Mouse (Mus musculus): ENCODE results near the gene Tbxa2r.
A peak's percentile ranks its signal among the peaks of the same experiment; 100 is the strongest.

Tbxa2r gene

DNA sequence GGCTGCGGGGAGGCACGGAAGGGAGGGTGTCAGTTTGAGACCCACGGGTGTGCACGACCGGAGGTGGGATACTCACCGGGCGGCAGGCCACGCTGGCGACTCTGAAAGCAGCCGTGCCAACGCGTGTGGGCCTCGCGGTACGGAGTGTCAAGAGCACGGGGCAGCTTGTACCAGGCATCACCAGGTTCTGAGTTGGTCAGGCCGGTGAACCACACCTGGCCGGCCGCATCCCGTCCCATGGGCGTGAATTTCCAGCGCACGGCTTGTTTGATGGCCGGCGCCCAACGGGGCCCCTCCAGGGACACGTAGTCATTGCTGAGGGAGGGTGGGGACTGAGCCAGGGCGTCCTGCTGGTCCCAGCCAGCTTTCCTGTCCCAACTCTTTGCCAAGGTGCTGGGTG lies 36.1 kb downstream of the Tbxa2r start:
- peak; percentile 61 for DNase-seq (ENCODE audit: extremely low read depth, insufficient read length, low spot score)

DNA sequence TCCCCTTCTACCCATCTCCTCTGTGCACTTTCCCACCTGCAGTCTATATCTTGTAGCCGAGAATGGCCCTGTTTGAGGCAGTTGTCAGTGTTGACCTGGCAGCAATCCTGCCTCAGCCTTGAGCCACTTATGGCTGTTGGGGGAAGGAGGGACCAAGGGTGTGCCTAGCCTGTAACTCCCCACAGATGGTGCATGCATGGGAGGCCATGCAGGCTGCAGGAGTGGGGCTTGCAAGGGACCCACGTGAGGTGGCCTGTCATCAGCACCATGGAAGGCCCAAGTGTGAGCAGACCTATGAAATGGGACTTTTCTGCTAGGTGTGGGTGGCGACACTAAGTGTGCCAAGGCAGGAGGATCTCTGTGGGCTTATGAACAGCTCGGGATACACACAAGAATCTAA lies 36.5 kb downstream of the Tbxa2r start:
- DNase-seq (ENCODE audit: extremely low read depth, insufficient read length, low spot score) = no peak

DNA sequence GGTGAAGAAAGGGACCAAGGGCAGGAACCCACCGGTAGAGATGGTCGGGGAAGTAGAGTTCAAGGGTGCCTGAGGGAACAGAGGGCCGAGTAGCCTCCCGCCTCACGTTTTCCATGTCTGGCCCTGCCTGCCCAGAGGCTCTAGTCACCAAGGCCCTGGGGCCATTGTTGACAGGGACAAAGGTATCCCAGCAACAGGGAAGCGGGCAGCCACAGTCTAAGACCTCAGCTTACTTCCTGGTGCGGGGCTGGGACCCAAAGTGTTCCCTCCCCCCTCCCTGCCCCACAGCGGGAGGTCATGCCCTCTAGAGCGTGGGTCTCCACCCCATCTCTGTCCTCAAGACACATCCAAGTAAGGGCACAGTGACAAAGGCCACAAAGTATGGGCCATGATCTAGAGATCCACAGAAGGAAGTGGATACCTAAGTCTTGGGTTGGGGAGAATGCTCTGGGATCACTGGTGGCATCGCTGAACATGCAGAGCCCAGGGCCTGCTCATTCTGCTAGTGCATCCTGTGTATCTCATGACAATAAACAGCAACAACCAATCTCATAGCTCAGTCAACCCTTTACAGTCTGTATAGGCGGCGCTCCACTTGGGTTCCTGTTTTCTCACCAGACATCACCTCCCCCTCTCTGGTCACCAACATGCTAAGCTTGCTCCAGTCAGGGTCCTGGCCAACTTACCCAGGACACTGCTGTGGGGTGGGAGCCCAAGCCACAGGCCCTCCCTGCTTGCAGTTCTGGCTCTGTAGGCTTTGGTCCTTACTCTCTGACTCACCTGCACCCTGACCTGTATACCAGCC lies 37.3 kb downstream of the Tbxa2r start, which contains the start of gene 4930404N11Rik:
4930404N11Rik (minus strand) TSS at position 145 of the 805 bp plus-strand sequence.
- DNase-seq (ENCODE audit: extremely low read depth, insufficient read length, low spot score) = peak; percentile 57

DNA sequence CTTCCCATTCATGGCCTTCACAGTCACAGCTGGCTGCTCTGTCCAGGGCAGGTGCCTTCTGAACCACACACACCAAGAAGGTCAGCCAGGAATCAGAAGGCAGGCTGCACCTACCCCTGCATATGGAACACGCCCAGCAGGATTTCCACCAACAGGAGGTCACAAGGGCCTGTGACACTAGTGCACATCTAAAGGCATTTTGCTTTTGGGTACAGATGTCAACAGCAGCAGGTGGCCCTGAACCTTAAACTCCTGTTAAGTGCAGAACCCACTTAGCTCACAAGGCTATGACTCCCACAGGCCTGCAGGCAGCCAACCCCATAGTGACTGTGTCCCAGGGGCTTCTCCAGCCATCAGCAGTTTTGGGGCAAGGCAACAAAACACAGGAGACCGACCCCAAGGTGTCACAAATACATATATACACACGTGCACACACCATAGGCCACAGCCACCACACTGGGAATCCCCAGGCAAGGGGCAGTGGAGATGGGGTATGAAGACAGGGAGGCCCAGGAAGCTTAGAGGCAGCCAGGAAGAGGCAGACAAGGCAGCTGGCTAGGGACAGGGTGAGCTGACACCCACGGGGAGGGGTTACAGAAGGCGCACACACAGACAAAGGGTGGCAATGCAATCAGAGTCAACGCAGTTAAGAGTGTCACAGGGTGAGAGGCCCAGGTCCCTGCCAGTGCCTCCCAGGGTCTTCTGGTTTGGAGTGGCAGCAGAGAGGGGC lies 38.1 kb downstream of the Tbxa2r start:
- no peak for DNase-seq (ENCODE audit: extremely low read depth, insufficient read length, low spot score)

DNA sequence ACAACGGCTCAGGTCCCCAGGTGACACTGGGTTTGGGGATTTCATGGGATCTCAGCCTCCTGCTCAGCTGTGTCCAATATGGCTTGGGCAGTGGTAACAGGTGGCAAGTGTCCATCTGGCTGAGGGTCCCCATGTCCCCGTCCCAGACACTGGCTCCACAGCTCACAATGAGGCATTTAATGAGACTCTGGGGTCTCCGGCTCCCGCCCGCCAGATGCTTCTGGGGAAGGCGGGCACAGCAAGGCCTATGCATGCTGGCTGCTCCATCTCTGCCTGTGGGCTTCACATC lies 38.6 kb downstream of the Tbxa2r start:
- DNase-seq (ENCODE audit: extremely low read depth, insufficient read length, low spot score) = no peak

DNA sequence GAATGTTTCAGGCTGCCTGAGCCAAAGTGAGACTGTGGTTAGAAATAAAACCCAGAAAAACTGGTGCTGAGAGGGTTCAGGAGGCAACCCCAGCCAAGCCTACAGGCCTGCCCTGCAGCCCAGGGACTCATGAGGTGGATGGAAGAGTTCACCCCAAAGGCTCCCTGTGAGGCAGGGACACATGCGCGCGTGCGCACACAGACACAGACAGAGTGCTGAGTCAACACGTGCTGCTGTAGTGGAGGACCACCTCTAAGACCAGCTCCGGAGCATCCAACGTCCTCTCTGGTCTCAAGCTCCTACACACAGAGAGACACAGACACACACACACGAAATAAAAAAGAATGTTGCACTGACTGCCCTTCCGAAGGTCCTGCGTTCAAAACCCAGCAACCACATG lies 46.8 kb downstream of the Tbxa2r start:
- no peak for DNase-seq (ENCODE audit: extremely low read depth, insufficient read length, low spot score)

DNA sequence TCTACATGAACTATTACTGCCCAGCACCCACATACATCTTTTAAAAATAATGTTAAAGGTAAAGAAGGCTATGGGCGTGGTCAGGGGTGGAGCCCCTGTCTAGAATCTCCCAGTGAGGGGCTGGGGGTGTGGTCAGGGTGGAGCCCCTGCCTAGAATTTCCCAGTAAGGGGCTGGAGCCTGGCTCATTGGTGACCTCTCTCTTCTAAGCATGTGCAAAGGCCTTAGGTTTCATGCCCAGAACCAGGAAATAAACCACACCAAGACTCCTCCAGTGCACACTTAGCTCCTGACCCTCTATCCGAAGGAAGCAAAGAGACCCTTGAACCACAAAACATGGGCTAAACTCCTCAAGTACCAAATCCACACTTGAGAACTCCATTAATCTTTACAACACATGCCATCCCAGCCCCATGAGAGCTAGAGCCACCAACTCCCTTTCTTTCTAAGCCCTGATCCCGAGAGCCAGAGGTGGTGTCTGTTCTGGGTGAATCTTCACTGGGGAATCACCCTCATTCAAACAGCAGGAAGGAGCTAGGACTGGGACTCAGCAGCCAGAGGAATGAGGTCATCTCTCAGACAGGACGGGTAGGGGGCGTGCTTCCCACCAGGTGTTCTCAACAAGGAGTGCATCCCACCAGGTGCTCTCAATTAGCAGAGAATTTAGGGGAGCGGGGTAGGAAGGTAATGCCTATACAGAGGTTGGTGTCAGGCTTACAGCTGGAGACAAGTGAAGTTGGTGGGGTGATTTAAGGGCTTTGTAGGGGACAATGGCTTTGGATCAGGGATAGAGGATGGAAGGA lies 48.2 kb downstream of the Tbxa2r start:
- no peak for DNase-seq (ENCODE audit: extremely low read depth, insufficient read length, low spot score)

DNA sequence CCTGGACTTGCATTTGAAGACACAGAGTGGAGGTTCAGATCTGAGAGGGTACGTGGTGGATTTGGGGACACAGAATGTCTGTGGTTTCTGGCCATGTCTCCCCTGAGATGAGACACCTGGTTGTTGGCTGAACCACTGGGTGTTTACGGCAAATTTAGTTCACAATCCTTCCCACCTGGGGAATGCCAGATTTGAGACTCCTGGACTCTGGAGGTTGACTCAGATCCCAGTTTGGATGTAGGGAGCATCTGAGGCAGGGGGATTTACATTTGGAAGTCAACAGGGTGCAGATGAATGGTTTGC lies 48.8 kb downstream of the Tbxa2r start:
- DNase-seq (ENCODE audit: extremely low read depth, insufficient read length, low spot score) = no peak

DNA sequence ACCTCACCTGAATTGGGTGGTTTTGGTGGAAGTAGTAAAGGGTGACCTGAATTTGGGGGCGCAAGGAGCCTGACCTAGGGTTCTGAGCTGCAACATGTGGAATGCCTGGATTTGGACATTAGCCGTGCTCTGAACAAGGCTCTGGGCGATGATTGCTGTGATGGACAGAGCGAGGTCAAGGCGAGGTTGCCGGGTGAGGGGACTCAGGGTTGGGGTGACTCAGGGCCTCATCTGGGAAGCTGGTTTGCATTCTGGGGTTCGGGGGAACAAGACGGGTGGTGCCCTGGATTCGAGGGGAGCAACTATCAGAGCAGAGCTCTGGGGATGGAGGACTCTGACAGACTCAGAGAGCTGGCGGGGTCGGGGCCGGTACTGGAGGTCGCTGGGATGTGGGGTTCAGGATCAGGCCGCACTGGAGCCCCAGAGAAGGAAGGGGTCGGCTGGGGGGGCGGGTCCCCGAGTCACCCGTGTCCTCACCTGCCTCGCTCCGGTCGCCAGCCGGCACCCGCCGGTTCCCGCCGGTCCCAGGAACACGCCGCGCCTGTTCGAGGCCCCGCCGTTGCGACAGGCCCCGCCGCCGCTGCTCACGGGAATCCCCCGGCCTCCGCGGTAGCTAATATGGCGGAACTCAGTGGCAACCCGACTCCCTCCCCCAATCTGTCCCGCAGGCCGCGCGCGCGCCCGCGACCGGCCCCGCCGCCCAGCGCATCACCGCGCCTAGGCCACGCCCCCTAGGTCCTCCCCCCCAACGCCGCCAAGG lies 49.4 kb downstream of the Tbxa2r start, which contains the start of gene Fzr1:
Fzr1 (minus strand) TSS at position 724 of the 760 bp plus-strand sequence.
- no peak for DNase-seq (ENCODE audit: extremely low read depth, insufficient read length, low spot score)

DNA sequence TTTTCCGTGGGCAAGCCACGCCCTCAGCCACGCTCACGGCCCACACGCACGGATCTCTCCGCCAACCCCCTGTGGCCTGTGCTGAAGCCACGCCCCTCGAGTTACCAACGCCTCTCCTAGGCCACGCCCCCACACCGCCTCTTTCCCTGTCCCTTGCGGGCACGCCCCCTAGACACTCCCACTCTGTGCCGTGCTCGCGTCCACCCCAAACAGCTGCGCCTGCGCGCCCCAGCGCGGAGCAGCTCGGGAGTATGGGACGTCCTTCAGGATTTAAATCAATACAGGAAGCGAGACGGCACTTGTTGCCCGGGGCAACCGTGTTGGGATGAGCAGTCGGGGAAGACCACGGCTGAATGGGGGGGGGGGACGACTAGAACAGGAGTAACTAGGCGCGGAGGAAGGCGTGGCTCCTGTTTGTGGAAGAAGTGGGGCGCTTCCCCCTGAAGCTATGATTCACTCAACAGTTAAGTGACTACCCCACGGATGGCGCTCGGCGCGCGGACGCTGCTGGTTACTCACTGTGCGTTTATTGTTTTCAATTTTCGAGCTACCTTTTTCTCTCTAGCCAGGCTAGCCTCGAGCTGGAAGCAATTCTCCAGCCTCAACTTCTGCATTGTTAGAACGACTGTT lies 50.1 kb downstream of the Tbxa2r start:
- peak; percentile 100 for DNase-seq (ENCODE audit: extremely low read depth, insufficient read length, low spot score)

DNA sequence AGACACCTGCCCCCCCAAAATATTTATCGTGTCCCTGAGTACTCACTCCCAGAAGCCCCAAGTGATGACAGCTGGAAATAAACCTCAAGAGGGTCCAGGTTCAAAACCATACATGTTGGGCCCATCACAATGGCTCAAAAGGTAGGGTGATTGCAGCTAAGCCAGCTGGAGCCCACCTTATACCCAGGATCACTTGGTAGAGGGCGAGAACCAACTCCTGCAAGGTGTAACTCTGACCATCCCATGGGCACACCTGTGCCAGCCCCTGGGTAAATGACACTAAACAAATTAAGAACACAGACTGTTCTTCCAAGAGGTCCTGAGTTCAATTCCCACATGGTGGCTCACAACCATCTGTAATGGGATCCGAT lies 50.6 kb downstream of the Tbxa2r start:
- no peak for DNase-seq (ENCODE audit: extremely low read depth, insufficient read length, low spot score)

DNA sequence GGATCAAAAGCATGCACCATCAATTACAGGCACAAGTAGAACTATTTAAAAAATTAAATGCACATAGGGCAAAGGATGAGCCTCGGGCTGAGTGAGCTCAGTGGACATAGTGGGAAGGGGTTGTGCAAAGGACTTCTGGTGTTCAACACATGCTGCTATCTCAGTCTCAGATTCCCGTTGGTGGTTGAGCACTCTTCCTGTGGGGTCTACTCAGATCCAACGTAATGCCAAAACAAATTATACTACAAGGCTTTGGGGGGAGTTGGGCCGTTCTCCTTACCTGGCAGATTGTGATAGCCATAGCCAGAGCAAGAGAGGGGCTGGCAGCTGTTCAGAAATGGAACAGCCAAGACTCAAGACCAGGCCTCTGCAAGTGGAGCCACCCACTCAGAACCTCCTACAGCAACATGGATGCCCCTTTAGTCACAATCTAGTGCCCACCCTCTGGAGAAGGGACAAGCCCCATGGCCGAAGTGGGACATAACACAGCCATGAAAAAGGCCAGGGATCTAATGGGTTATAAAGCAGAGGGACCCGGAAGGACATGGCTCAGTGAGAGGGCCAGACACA lies 51.4 kb downstream of the Tbxa2r start:
- DNase-seq (ENCODE audit: extremely low read depth, insufficient read length, low spot score) = no peak

DNA sequence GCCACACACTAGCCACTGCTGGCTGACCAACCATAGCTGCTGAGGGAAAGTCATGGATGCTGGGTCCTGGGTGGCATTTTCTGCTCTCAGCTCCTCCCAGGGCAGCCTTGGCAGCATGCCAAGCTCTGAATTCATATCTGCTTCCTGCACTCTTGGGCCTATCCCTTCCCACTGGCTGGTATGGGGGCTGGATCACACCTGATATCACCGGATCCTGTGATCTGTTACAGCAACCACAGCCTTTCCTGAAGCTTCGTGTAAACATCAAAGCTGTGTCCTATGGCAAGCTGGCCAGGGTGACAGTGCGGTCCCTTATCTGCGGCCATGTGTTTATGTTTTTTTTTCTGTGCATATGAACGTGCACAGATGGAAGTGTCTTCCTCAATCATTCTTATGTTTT lies 53.5 kb downstream of the Tbxa2r start:
- no peak for DNase-seq (ENCODE audit: extremely low read depth, insufficient read length, low spot score)

DNA sequence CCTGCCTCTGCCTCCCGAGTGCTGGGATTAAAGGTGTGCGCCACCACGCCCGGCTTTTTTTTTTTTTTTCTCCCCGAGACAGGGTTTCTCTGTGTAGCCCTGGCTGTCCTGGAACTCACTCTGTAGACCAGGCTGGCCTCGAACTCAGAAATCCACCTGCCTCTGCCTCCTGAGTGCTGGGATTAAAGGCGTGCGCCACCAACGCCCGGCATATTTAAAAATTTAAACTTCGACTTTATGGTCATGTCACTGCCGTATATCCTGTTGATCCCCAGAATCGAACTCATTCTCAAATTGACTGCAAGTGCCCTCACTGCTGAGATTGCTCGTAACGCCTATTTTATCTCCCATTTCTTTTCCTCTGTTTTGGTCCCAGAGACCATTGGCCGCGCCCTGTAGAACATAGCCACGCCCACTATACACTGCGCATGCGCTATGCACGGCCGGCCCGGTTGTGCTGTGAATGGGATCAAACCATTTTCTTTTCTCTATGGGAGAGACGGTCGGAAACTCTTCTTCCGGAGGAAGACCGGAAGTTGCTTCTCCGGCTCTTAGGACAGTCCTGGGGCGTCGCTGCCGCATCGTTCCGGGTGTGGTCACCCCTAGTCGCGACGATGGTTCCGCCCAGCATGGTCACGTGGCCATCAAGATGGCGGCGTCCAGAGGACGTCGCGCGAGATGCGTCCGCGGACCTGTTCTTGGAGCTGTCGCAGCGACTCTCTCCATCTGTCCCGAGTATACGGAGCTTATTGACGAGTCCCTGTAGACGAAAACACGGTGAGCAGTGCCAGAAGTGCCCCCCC lies 55.5 kb downstream of the Tbxa2r start, which contains the start of the genes Dohh and Gm48551:
Dohh (plus strand) TSS at position 627 of the 803 bp plus-strand sequence.
Gm48551 (plus strand) TSS at position 665 of the 803 bp plus-strand sequence.
- peak; percentile 99 for DNase-seq (ENCODE audit: extremely low read depth, insufficient read length, low spot score)

DNA sequence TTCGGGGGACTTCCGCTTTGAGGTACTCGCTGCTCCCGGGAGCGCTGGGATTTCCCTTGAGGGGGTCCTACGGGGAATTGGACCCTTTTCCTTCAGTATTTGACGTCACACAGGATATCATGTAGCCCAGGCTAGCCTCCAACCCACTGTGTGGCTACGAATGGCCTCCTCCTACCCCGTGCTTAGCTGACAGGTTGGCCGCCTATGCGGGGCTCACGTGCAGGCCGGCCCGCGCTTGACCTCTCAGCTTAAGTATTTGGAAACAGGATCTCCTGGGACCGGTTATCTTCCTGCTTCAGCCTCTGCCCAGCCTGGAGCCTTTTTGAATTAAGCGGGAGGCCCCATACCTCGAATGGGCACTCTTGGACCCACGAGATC lies 56.1 kb downstream of the Tbxa2r start:
- no peak for DNase-seq (ENCODE audit: extremely low read depth, insufficient read length, low spot score)
